Mouse (Mus musculus) inflammation-experienced regulatory T-cells, adult 6 months (primary cell): ENCODE data around the gene Apba1. TPM values are rescaled to one million over a fixed set of nuclear protein-coding genes. Genes with fewer than 3 reads are reported as not detected.

ENCODE experiments used
- ATAC-seq: one replicate; pipeline ENCODE4 v1.8.0; 2017
- polyA plus RNA-seq, 3 experiments: library from polyadenylated mRNA; unstranded; fragments of 100-300 nt; shearing (Covaris generic); gene quantifications; one replicate each; pipeline ENCODE4 v1.2.1; 2017

Apba1 gene
- polyA plus RNA-seq, 3 experiments from 2014 or later: 0.16 TPM; not detected in 2

DNA sequence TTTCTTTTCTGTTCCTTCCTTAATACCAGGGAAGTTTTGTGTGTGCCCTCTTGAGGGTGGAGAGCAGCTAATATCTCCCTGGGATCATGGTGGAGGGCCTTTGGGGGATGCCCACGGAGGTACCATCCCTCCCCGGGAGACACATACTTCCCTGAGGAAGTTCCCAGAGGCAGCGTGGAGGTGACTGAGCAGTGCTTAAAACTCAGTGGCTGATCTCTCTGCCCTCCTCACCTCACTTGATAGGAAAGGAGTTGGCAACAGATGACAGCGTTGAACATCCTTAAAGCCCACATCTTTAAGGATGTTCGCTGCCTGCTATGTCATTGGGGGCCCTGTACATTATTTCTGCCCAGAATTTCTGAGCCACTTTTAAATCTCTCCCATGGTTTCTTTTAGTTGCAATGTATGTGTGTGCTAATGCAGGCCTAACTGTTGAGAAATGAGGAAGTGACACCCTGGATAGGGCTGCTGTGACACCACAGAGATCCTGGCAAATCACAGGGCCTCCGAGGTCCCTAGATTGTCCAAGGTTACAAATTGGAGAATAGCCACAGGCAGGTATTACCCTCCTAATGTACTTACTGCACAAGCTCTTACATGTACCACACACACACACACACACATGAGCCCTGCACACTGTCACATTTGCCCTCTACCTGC is 187.5 kb downstream of the Apba1 start:
- ATAC-seq: no peak

DNA sequence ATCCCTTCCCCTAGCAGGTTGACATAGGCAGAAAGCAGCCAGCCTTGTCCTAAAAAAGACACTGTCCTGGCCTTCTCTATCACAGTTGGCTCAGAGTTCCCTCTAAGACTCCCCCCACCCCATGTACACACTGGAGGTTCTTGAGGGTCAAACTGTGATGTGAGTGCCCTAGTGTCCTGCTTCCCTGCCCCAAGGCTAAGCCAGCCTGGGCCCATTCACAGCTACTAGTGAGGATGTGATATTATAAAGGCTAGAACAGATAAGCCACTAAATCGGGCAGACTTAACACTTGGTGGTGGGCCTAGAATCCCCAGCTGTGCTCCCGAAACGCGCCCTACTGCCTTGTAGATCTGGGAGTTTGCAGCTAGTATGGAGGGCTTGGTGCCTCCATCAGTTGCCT is 188.1 kb downstream of the Apba1 start:
- ATAC-seq: no peak

DNA sequence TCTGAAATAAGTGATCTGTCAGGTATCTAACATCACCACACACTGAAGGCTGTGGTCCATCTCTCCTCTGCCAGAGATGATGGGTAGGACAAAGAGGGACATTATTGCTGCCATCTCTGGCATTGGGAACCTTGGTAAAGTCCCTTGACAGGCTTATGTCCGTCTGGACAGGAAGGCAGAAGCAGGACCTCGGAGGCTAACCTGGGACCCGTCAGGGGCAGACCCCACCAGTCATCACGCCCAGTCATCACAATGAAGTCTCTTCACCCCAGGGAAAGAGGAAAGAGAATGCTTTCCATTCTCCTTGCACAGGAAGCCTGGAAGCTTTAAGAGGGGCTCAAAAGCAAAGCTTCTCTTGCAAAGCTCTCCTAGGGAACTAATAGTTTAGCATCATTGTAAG is 189.2 kb downstream of the Apba1 start:
- no peak for ATAC-seq

DNA sequence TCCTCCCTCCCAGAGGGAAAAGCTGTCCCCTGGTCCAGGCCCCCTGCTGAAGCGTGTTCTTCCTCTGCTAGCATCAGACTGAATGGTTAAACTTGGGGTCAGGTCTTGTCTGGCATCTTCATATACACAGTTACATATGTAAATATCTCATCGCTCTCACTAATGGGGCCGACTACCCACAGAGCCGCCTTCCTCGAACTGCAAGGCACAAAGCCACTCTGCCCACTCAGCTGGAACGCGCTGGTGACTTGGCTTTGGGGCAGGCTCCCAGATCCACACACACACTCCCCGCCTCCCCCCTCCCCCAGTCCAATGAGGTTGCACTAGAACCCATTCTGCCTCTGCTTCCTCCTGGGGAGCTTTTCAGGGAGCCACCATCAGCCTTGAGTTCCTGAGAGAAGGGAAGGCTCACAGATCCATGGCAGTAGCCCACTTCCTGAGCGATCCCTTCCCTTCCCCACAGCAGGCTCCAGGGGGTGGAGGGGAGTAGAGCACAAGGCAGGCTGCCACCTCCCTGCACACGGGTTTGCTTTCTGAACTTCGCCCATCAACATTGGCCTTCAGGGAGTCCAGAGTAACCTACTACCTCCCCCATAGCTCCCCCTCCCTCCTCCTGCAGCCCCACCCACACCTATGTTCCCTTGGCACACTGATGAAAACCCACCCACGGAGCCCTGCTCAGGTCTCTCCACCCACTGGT is 189.8 kb downstream of the Apba1 start:
- ATAC-seq: no peak

DNA sequence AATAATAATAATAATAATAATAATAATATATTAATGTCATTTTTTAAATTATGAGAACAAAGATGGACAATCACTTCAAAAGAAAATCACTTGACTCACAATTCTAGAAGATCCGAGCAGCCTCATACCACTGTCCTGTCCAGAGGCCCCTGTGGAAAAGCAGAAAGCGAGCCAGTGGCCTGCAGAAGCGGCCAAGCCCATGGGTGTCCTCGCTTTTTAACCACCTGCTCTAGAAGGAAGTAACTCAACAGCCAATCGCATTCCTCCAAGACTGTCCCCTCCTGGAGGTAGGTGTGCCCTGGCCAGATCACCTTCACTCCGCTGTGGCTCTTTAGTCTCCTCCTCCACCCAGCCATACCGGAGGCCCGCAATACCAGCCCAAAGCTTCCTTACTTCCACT is 196.8 kb downstream of the Apba1 start:
- ATAC-seq: no peak

DNA sequence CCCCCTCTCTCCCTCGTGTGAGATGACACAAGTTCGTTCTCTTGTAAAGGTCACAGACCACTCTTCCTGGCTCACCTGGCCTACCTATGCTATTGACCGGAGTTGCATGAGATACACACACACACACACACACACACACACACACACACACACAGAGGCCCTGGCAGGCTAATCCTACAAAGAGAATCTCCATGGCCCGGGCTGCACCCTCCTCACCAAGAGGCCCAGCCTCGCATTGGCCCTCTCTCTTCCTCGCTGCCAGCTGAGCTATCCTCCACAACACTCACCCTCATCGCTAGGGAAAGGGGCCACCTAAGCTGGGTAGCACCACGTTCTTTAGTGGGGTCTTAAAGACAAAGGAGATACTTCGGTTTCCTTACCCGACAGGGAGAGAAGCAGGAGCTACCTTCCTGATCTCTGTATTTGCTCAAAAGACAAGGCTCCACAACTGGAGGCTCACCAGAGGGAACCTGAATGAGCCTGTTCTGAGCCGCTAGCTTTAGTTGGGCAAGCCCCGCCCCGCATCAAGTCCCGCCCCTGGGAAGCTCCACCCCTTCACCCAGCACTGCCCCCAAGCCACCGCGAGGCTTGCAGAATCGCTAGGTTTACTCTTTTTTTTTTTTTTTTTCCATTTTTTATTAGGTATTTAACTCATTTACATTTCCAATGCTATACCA is 197.8 kb downstream of the Apba1 start:
- no peak for ATAC-seq

DNA sequence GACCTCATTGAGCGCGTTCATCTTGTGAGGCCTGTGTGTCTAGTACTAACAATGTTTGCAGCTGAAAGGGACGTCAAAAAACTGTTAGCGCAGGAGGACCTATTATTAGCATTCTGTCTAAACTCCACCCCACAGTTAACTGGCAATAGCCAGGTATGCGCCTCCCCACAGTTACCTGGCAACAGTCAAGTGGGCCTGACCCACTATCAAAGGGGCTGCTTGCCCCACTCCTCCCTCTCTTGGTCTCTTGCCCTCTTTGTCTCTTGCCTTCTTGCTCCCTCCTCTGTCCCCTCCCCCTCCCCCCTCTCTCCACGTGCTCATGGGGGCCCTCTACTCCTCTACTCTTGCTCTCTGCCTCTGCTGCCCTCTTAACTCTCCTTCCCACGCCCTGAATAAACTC is 198.9 kb downstream of the Apba1 start:
- ATAC-seq: no peak

DNA sequence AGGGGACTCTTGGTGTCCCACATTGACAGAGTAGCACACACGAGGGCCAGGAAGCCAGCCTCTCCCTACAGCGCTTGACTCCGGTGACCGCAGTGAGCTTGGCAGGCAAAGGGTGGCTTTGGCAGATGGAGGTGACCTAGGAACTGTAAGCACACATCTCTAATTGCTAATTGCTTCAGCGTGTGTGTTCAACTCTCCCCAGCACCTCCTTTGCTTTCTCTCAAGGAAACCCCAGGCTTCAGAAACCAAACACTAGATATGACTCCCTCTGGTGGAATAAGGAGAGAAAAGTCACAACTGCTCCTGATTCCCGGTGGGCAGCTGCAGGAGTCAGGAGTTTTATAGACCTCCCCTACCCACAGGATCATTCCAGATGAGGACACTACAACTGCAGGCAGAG is 200.2 kb downstream of the Apba1 start:
- no peak for ATAC-seq

DNA sequence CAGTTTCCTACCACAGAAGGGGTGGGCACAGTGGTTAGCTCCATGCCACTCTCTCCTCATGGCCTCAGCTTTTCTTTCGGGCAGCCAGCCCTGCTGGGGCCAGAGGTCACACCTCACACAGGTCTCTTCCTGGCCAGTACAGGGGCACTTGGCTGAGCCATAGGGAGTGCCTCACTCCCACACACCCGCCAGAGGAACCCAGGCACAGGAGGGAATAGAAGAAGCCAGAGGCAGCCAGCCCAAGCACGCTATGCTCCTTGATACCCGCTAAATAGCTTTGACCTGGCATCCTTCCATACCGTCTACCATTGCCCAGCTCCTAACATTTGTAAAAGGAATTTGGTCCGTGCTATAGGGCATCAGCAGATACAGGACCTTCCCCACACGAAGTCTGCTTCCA is 201.2 kb downstream of the Apba1 start:
- ATAC-seq: no peak

DNA sequence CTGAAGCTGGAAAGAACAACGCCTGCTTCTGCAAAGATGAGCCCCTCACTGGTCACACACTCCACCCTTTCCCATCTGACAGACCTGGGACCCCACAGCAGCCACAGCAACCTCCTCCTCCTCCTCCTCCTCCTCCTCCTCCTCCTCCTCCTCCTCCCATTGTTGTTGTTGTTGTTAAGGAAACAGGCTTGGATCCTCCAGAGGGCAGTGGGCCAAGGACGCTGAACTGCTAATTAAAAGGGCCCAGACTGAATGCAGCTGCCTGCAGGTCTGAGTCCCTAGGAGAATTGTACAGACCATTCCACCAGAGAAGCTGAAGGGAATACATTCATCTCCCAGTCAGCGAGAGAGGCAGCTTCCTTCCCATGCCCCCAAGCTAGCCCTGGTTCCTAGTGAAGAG is 201.6 kb downstream of the Apba1 start:
- ATAC-seq: no peak

DNA sequence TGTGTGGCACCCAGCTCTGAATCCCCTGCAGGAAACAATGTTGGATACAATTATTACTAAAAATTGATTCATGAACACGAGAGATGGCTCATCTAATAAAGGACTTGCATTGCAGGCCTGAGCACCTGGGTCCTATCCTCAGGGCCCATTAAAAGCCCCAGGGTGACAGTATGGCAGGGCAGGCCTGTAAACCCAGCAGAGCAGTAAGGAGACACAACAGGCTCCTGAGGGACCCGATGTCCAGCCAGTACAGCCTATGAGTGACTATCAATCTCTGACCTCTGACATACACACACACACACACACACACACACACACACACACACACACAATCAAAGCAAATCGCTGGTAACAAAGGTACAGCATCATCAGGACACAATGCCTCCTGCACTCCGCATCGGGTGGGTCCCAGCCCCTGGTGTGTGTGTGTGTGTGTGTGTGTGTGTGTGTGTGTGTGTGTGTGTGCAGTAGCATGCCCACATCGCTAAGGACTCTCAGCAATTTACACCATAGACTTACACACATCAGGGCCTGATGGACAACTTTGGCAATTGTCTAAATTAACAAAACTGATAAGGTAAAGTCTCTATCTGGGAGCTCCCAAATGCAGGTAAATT is 202.3 kb downstream of the Apba1 start:
- ATAC-seq: no peak

DNA sequence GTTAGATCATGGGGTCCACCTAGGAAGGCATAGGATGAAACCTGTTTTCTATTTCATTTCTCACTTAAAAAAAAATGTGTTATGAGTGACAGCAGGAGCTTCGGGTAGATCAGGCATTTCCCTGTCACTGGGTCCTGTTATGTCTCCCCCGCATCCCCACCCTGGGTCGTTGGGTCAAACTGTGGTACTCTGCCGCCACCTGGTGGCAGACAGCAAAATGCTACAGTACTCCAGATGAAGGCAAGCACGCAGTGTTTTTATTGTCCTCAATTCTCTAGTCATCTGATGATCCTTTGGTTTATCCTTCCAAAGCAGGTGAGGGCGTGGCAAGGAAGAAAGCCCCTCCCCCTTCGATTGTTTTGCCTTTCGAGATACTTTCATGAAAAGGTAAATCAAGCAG is 202.8 kb downstream of the Apba1 start:
- no peak for ATAC-seq

DNA sequence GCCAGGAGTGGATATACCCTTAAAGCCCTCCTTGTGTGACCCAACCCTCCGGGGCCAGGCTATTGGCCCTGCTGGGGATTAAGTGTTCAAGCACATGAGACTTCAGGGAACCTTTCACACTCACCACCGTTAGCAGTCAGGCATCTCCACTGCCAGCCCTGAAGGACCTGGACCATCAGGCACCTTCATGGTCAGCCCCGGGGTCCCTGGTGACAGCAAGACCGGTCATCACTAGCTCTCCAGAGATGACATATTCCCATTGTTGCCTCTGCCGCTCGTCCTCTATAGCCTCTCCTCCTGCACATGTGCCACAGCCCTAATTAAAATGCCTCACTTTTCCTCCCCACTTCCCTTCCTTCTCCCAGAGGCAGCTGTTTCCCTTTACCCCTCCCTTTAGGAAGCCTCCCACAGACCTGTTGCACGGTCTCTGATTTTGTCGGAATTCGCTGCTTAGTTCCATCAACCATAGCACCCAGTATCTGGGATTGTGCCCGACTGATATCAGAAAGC is 205.8 kb downstream of the Apba1 start:
- no peak for ATAC-seq

DNA sequence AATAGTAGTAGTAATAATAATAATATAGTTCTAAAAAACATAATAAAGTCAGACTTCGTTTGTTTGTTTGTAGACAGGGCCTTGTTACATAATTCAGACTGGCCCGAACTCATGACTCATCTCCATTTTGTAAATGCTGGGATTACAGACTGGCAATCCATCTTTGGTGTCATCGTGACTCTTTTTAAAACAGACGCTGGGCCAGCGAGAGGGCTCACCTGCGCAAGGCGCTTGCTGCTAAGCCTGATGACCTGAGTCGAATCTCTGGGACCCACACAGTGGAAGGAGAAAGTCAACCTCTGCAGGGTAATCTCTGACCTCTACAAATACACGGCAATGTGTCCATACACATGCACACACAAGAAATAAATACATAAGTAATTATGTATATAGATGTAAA is 207.7 kb downstream of the Apba1 start:
- no peak for ATAC-seq

DNA sequence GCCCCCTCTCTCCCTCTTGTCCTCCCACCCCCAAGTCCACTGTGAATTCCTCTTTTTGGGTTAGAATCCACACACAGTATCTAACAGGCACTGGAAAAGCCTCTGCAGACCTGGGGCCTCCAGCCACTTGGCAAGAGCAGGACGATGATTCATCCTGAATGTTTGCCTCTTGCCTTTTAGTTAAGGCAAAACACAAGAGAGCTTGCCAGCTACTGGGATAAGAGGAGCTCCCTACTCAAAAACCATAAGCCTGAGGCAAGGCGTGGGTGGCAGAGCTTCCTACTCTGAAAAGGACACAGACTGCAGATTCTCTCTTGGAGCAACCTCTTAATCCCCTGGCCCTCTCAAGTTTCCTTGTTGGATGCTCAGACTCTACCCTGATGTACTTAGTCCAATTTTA is 208.5 kb downstream of the Apba1 start:
- ATAC-seq: no peak

DNA sequence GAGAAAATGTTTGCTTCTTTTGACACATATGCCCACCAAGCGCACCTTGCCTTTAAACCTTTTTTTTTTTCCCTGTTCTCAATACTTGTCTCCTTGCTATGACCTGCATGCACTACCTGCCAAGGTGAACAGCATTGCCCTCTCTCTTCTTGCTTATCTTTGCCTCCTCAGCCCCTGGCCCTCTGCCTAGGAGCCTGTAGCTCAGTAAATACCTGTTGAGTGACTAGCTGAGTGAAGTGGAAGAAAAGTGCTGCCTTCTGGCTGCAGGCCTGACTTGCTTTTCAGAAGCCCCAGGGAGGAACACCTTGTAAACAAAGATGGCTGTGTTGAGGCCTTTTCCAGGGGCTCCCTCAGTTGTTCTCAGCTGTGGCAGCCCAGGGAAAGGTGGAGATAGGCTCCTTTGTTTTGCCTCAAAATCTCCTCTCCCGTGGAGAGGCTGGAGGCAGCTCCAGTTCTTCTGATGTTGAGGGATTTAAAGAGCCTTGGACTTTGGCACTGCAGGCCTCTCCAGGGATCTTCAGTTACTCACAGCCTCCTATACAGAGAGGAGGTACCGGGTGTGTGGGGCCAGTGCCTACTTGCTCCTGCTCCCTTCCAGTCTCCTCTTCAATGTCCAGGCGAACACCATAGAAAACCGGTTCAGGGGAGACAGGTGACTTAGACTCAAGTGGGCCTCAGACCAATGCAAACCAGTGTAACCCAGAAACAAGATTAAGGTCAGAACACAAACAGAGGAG is 209.6 kb downstream of the Apba1 start:
- ATAC-seq: no peak

DNA sequence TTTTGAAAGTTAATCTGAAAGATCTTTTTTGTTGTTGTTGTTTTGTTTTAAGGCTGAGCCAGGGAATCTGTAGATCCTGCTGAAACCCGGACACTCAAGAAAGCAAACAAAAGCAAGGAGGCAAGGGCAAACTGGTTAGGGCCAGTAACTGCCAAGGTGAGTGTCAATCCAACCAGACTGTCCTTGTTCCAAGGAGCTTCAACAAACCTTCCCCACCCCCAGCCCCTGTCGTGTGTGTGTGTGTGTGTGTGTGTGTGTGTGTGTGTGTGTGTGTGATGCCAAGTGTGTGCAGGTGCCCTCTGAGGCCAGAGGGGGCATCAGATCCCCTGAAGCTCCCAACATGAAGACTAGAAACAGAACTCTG is 210.2 kb downstream of the Apba1 start:
- no peak for ATAC-seq

DNA sequence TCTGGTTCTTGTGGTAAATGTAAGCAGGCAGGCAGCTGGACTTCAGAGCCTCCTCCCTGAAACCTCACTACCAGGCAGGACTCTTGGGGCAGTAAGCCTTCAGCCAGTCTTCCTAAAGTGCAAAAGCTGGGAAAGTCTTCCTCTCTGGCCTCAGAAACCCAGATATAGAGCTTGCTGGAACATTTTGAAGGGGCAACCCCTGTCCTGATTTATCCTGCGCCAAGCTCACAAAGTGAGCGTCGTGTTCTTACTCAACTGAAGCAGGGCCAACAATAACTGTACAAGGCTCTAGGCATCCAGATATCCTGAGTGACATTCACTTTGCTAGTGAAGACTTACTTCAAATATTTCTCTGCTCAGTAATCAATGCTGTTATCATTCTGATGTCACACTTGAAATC is 211.7 kb downstream of the Apba1 start:
- ATAC-seq: no peak

DNA sequence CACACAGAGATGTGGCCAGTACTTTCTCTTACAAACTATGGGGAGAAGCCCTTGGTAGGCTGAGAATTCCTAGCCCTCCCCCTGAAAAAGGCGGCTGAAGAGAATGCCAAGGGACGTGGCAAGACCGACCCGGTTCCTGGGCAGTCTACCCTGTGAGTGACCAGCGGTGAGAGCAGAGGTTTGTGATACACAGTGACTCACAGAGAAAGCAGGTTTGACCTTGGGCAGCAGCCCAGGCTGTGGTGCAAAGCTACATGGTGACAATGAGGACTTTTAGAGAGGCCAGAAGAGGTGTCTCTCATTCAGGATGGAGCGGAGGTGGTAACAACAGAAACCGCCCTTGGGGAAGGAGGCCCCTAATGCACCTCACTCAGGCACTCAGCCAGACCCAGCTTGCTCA is 212.7 kb downstream of the Apba1 start:
- ATAC-seq: no peak

DNA sequence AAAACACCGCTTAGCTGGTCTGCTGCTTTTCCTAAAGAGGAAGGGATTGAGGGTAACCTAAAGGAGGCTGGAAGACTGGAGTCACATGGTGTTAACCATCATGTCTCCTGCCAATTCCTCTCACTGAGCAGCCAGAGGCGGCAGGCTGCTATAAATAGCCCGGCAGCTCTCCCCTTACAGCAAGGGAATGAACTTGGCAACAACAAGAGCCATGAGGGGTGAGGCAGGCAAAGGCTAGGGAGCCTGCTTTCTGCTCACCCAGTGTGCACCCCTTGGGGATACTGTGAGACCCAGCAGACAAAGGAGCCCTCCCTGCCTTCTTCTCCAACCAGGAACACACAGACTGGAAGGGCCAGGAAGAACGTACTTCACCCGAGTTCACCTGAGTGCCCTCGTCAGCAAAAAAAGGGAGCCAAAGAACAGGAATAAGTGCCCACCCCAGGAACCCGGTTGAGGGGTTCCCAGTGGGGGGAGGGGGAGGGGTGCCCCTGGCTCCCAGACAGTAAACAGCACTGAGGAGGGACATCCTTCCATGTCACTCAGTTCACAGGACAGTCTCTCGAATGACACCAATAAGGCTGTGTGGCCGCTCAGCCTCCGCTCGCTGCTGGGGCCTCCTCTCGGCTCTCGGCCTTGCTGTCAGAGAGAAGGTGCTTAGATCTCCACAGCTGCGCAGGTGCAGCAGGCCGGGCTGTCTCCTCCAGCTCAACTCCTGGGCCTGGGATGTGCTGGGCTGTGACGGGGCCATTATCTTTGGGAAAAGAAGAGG is 214.4 kb downstream of the Apba1 start:
- no peak for ATAC-seq

DNA sequence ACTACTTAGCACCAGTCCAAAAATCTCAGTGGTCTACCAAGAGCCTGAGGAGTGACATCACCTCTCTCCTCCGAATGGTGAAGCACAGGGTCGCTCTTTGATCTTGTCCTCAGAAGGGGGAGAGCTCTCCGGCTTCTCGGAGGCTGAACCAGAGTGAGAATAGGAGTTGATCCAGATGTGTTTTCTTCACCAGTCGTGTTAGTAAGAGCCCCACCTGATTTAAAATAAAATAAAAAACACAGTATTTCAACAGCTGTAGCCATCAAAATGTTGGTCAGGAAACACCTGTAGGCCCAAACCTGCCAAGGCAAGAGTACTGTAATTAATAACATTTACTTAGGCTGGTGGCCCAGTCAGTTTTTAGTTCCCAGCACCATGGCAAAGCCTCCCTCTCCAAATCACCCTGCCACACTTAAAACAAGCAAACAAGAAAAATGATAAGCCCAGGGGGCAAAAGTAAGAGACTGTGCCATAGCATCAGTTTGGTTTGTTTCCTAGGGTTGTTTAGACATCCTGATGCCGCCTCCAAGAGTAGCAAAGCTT is 219.3 kb downstream of the Apba1 start:
- ATAC-seq: no peak

DNA sequence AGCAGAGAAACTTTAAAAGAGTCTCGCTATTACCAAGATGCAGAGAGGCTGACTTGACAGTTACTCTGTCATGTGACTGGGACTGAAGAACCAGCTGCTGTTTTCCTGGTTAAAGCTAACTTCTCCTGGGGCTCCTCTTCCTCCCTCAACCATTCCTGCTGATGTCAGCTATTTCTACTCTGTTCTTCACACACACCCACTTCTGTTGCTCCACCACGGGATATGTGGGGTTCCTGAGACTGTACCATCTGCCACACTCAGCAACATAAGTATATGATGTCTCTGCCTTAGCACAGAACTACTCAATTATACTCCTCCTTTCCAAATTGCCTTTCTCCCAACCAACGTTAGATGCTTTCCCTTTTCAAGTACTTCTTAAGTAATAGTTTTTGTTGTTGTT is 221.9 kb downstream of the Apba1 start:
- ATAC-seq: no peak
